Mouse (Mus musculus): ENCODE data around the gene Dynlt1a. TPM values are rescaled to one million over a fixed set of nuclear protein-coding genes. Genes with fewer than 3 reads are reported as not detected.
"Not testable (repeated sequence)": the region's sequence is repeated elsewhere in the genome, so short reads cannot be mapped to it uniquely, and the experiment has no call there.

The Dynlt1a gene
- total RNA-seq, 2 experiments from 2014 or later, result 10.6 to 12.9 TPM

- not testable (repeated sequence) for DNase-seq (ENCODE audit: extremely low spot score in 1 of 2, low spot score in 1 of 2)
Observed at GRCm38 (mm10) chr17:6293882-6294281, 23.4 kb downstream of the Dynlt1a start.

GRCm38 (mm10) chr17:6289045-6289444, 28.3 kb downstream of the Dynlt1a start:
- not testable (repeated sequence) for DNase-seq (ENCODE audit: extremely low spot score in 1 of 2, low spot score in 1 of 2)

GRCm38 (mm10) chr17:6286169-6286568, 31.1 kb downstream of the Dynlt1a start:
- not testable (repeated sequence) for DNase-seq (ENCODE audit: extremely low spot score in 1 of 2, low spot score in 1 of 2)

- DNase-seq (ENCODE audit: extremely low spot score in 1 of 2, low spot score in 1 of 2), result not testable (repeated sequence)
Observed at GRCm38 (mm10) chr17:6283137-6283536, 34.2 kb downstream of the Dynlt1a start.

- not testable (repeated sequence) for DNase-seq (ENCODE audit: extremely low spot score in 1 of 2, low spot score in 1 of 2)
Observed at GRCm38 (mm10) chr17:6280513-6280912, 36.8 kb downstream of the Dynlt1a start.

- not testable (repeated sequence) for DNase-seq (ENCODE audit: extremely low spot score in 1 of 2, low spot score in 1 of 2)
Observed at GRCm38 (mm10) chr17:6279772-6280171, 37.5 kb downstream of the Dynlt1a start.

- DNase-seq (ENCODE audit: extremely low spot score in 1 of 2, low spot score in 1 of 2), result not testable (repeated sequence)
Observed at GRCm38 (mm10) chr17:6279205-6279604, 38.1 kb downstream of the Dynlt1a start.

GRCm38 (mm10) chr17:6274693-6275092, 42.6 kb downstream of the Dynlt1a start:
- DNase-seq (ENCODE audit: extremely low spot score in 1 of 2, low spot score in 1 of 2), result not testable (repeated sequence)

- not testable (repeated sequence) for DNase-seq (ENCODE audit: extremely low spot score in 1 of 2, low spot score in 1 of 2)
Observed at GRCm38 (mm10) chr17:6271970-6272369, 45.3 kb downstream of the Dynlt1a start.

GRCm38 (mm10) chr17:6270840-6271239, 46.5 kb downstream of the Dynlt1a start:
- not testable (repeated sequence) for DNase-seq (ENCODE audit: extremely low spot score in 1 of 2, low spot score in 1 of 2)

- not testable (repeated sequence) for DNase-seq (ENCODE audit: extremely low spot score in 1 of 2, low spot score in 1 of 2)
Observed at GRCm38 (mm10) chr17:6269876-6270831, 47.1 kb downstream of the Dynlt1a start.

- DNase-seq (ENCODE audit: extremely low spot score in 1 of 2, low spot score in 1 of 2), result peak; percentile 54 to 75
Observed at GRCm38 (mm10) chr17:6257070-6257456, 60.2 kb downstream of the Dynlt1a start.

- not testable (repeated sequence) for DNase-seq (ENCODE audit: extremely low spot score in 1 of 2, low spot score in 1 of 2)
Observed at GRCm38 (mm10) chr17:6256400-6257069, 60.8 kb downstream of the Dynlt1a start, which contains the start of gene Tmem181a. Tmem181a (plus strand) TSS chr17:6256860.

Other genes starting within 250 kb of the Dynlt1a start
- gene Serac1, start 237.8 kb downstream of the Dynlt1a start, total RNA-seq (2021), result 10 to 100 TPM; 14.7 to 18.2 TPM
- gene Gtf2h5, start 237.7 kb downstream of the Dynlt1a start, total RNA-seq (2021), result 100 to 1,000 TPM; 136 to 144 TPM
- gene Tulp4, start 211.1 kb downstream of the Dynlt1a start, total RNA-seq (2021), result 100 to 1,000 TPM; 282 to 283 TPM
- gene Tmem181a, start 60.6 kb downstream of the Dynlt1a start, total RNA-seq (2021), result 10 to 100 TPM; 55.2 to 61.4 TPM
- gene Dynlt1b, start 112.6 kb upstream of the Dynlt1a start, total RNA-seq (2021), result 10 to 100 TPM; 51.8 to 54.1 TPM

Data from layer of hippocampus, postnatal 25 days (tissue).